Mouse (Mus musculus): ENCODE results near the gene Eif2d. TPM values are rescaled to one million over a fixed set of nuclear protein-coding genes. Genes with fewer than 3 reads are reported as not detected.
A peak's percentile ranks its signal among the peaks of the same experiment; 100 is the strongest.

The Eif2d gene
- total and polyA plus RNA-seq, 3 experiments, result 25.8 to 37.1 (median 34.7) TPM

GRCm38 (mm10) chr1:131175189-131175588, 22.2 kb downstream of the Eif2d start:
- WGBS, result 100% methylated on average over 1 of the region's 1 CpGs
- H3K27ac ChIP-seq, result no peak overlapping the region
- no peak for DNase-seq
- H3K9ac ChIP-seq (ENCODE audit: low read depth, low read length), result no peak overlapping the region
- H3K79me2 ChIP-seq (replicated peaks; ENCODE audit: control insufficient read depth, insufficient read depth, low read length), result no peaks in the 10 kb centered on the region
- H3K36me3 ChIP-seq (ENCODE audit: control insufficient read depth, insufficient read depth, low read length), result no peaks in the 10 kb centered on the region; the same call in 1 of the 2 replicates
- intact Hi-C loops (cut with DNase I), result no loop called here
- no peak overlapping the region for H3K4me3 ChIP-seq
- no peaks in the 10 kb centered on the region for H3K27me3 ChIP-seq (ENCODE audit: control insufficient read depth, insufficient read depth, low read length)
- TF ChIP-seq CTCF (IDR thresholded peaks at IDR 0.05), result no peak
- TF ChIP-seq EP300 (IDR thresholded peaks at IDR 0.05; ENCODE audit: insufficient read depth, low read depth, low read length), result no peak
- H3K4me1 ChIP-seq (ENCODE audit: control insufficient read depth, insufficient read depth, low read length), result peaks cover 6% of the 10 kb centered on the region

DNA sequence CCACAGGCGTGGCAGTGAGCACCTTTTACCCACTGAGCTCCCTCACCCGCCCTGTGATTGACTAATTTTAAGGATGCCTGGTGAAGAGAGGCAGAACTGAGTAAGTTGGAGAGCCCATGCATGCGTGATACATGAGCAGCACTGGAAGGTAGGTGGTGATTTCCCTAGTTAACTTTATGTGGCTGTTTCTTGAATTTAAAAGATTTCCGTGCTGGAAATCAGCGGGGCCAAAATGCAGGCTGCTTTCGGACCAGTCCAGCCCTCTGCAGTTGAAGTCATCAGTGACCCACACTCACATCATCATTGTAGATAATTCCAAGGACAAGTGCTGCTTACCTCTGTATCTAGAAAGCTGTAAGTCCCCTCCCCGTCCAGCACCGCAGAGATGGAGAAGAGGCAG, 22.8 kb downstream of the Eif2d start:
- intact Hi-C loops (cut with DNase I), result no loop called here
- Histone ChIP-seq H3K4me3 (no peak overlapping the region), H3K4me1 (ENCODE audit: control insufficient read depth, insufficient read depth, low read length) (peaks cover 6% of the 10 kb centered on the region), H3K27me3 (ENCODE audit: control insufficient read depth, insufficient read depth, low read length) (no peaks in the 10 kb centered on the region), H3K9ac (ENCODE audit: low read depth, low read length) (no peak overlapping the region), H3K36me3 (ENCODE audit: control insufficient read depth, insufficient read depth, low read length) (no peaks in the 10 kb centered on the region; the same call in 1 of the 2 replicates), H3K79me2 (replicated peaks; ENCODE audit: control insufficient read depth, insufficient read depth, low read length) (no peaks in the 10 kb centered on the region), H3K27ac (no peak overlapping the region)
- TF ChIP-seq CTCF (IDR thresholded peaks at IDR 0.05) (no peak), EP300 (IDR thresholded peaks at IDR 0.05; ENCODE audit: insufficient read depth, low read depth, low read length) (no peak), POLR2A (IDR thresholded peaks at IDR 0.05; ENCODE audit: insufficient read depth, low read depth, low read length) (no peak)
- WGBS, result 95% methylated on average over 8 of the region's 8 CpGs
- DNase-seq, result no peak

DNA sequence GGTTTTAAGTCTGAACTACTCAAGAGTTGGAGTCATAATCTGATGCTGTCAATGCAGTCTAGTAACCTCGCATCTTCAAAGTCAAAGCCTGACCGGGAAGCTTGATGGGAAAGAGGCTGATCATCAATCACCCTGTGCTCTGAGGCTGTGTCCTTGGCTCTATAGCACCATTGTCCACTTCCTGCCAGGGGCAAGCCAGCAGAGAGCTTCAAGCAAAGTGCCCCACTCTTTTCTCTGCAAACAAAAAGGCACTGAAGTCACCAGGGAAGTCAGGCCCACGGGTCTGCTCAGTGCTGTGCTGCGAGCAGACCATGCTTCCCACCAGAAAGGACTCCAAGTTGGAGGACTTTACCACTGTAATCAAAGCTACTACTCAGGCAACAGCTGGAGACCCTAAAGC, 24.3 kb downstream of the Eif2d start:
- Histone ChIP-seq H3K27ac (no peak overlapping the region), H3K4me1 (ENCODE audit: control insufficient read depth, insufficient read depth, low read length) (peaks cover 6% of the 10 kb centered on the region), H3K27me3 (ENCODE audit: control insufficient read depth, insufficient read depth, low read length) (no peaks in the 10 kb centered on the region), H3K36me3 (ENCODE audit: control insufficient read depth, insufficient read depth, low read length) (no peaks in the 10 kb centered on the region; the same call in 1 of the 2 replicates), H3K79me2 (replicated peaks; ENCODE audit: control insufficient read depth, insufficient read depth, low read length) (no peaks in the 10 kb centered on the region), H3K4me3 (no peak overlapping the region), H3K9ac (ENCODE audit: low read depth, low read length) (no peak overlapping the region)
- 77% methylated on average over 4 of the region's 4 CpGs for WGBS
- TF ChIP-seq CTCF (IDR thresholded peaks at IDR 0.05) (no peak), POLR2A (IDR thresholded peaks at IDR 0.05; ENCODE audit: insufficient read depth, low read depth, low read length) (no peak)
- DNase-seq, result no peak
- intact Hi-C loops (cut with DNase I), result no loop called here

DNA sequence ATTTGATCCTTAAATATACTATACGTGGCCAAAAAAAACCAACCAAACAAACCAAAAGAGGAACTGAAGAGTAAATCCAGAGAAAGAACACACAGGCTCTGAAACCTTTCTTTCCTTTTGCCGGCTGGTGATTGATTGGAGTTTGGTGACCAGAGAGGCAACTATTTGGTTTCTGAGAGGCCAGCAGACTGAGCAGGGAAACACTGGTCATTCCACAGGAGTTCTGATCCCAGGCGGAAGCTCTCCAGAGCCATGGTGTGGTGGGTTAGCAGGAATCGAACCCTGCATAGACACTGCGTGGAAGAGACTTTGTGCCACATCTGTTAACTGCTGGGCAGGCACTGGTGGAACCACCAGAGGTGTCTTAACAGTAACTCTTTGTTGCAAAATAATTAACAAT, 25.1 kb downstream of the Eif2d start:
- Histone ChIP-seq H3K36me3 (ENCODE audit: control insufficient read depth, insufficient read depth, low read length) (no peaks in the 10 kb centered on the region; the same call in 1 of the 2 replicates), H3K27ac (no peak overlapping the region), H3K27me3 (ENCODE audit: control insufficient read depth, insufficient read depth, low read length) (no peaks in the 10 kb centered on the region), H3K79me2 (replicated peaks; ENCODE audit: control insufficient read depth, insufficient read depth, low read length) (no peaks in the 10 kb centered on the region), H3K4me3 (no peak overlapping the region), H3K4me1 (ENCODE audit: control insufficient read depth, insufficient read depth, low read length) (peaks cover 5% of the 10 kb centered on the region), H3K9ac (ENCODE audit: low read depth, low read length) (no peak overlapping the region)
- TF ChIP-seq CTCF (IDR thresholded peaks at IDR 0.05) (no peak), EP300 (IDR thresholded peaks at IDR 0.05; ENCODE audit: insufficient read depth, low read depth, low read length) (no peak), POLR2A (IDR thresholded peaks at IDR 0.05; ENCODE audit: insufficient read depth, low read depth, low read length) (no peak)
- 89% methylated on average over 5 of the region's 5 CpGs for WGBS
- no peak for DNase-seq
- intact Hi-C loops (cut with DNase I), result no loop called here

DNA sequence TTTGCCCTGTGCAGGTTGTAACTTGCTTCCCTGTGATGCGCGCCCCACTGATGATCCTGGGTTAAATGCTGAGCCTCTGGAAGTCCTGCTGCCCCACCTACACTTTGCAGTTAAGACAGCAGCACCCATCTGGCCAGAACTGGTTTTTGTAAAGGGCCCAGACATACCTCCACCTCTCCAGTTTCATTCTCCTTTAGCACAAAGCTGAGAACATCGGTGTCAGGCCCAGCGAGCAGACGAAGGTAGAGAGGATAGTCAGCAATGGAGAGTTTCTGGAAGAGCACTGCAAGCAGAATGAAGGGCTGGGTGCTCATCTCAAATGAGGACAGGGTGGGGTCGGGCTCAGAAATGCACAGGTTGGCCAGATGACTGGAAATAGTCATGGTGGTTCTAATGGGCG, 27.4 kb downstream of the Eif2d start:
- Histone ChIP-seq H3K4me1 (ENCODE audit: control insufficient read depth, insufficient read depth, low read length) (peaks cover 3% of the 10 kb centered on the region), H3K9ac (ENCODE audit: low read depth, low read length) (no peak overlapping the region), H3K27ac (no peak overlapping the region), H3K27me3 (ENCODE audit: control insufficient read depth, insufficient read depth, low read length) (no peaks in the 10 kb centered on the region), H3K4me3 (no peak overlapping the region), H3K36me3 (ENCODE audit: control insufficient read depth, insufficient read depth, low read length) (no peaks in the 10 kb centered on the region), H3K79me2 (replicated peaks; ENCODE audit: control insufficient read depth, insufficient read depth, low read length) (no peaks in the 10 kb centered on the region)
- WGBS, result 93% methylated on average over 7 of the region's 7 CpGs
- intact Hi-C loops (cut with DNase I), result loop anchor here (2.0 kb wide), 1 partner anchor 90 kb away; no protein-coding TSS in a partner anchor
- DNase-seq, result no peak
- TF ChIP-seq POLR2A (IDR thresholded peaks at IDR 0.05; ENCODE audit: insufficient read depth, low read depth, low read length), result no peak
- TF ChIP-seq CTCF (IDR thresholded peaks at IDR 0.05), result no peak
- no peak for TF ChIP-seq EP300 (IDR thresholded peaks at IDR 0.05; ENCODE audit: insufficient read depth, low read depth, low read length)

DNA sequence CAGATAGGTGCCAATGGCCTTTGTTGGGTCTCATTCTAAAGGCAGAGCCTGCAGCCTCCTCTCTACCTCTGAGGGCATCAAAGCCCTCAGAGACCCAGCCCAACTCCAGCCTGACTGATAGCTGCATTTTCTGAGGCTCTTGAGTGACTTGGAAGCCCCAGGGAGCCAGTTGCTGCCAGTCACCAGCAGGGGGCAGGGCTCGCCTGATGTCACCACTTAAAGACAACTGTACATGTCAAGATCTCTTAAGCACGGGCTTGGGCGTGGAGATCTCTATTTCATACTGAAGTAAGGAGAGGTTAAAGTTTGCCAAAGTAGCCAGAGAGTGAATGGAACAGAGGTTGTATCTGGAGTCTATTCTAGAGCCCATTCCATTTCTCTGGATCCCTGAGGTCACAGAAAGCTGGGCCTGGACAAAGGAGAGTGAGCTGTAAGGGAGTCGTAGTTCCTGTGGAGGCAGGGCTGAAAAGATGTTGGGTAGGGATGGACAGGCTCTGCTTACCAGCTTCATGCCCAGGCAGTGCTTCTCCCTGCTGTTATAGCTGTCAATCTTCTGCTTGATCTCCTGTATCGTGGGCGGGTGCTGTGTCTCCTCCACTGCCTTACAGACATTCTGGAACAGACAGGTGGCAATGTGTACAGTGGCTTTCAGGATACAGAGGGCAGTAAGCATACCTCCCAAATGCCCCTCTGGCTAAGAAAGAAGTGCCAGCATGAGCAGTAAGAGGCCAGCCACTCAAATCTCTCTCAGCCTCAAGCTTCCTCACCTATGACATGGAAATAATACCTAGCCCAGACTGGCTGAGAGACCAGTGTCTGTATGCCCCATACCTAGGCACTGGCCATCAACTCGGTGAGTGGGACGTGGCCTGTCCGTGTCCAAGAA, 28.9 kb downstream of the Eif2d start:
- intact Hi-C loops (cut with DNase I), result loop anchor here (1.0 to 2.0 kb wide), 2 partner anchors 64 to 89 kb away; no protein-coding TSS in a partner anchor
- H3K4me3 ChIP-seq, result no peak overlapping the region
- peak; percentile 79 to 83 for DNase-seq
- no peak overlapping the region for H3K27ac ChIP-seq
- H3K9ac ChIP-seq (ENCODE audit: low read depth, low read length), result no peak overlapping the region
- H3K36me3 ChIP-seq (ENCODE audit: control insufficient read depth, insufficient read depth, low read length), result no peaks in the 10 kb centered on the region
- TF ChIP-seq CTCF (IDR thresholded peaks at IDR 0.05) (peak; percentile 98), EP300 (IDR thresholded peaks at IDR 0.05; ENCODE audit: insufficient read depth, low read depth, low read length) (peak; percentile 58; the same call in 1 of the 2 replicates), POLR2A (IDR thresholded peaks at IDR 0.05; ENCODE audit: insufficient read depth, low read depth, low read length) (no peak)
- peaks cover 3% of the 10 kb centered on the region for H3K4me1 ChIP-seq (ENCODE audit: control insufficient read depth, insufficient read depth, low read length)
- H3K27me3 ChIP-seq (ENCODE audit: control insufficient read depth, insufficient read depth, low read length), result no peaks in the 10 kb centered on the region
- no peaks in the 10 kb centered on the region for H3K79me2 ChIP-seq (replicated peaks; ENCODE audit: control insufficient read depth, insufficient read depth, low read length)
- WGBS, result 58% methylated on average over 9 of the region's 9 CpGs

Data from heart, adult 2 months (tissue).